Mouse (Mus musculus) bone marrow, adult 2 months (tissue): ENCODE data around the gene Myrip.

Experiments used
- CTCF ChIP-seq: fragments of 200-500 bp; IDR thresholded peaks from 2 replicates; pipeline ENCODE4 v1.5.1; 2011; ENCODE audit warnings: low read length, control low read depth; ENCODE audit not compliant: control insufficient read depth, insufficient read depth
- POLR2A ChIP-seq: fragments of 200-500 bp; IDR thresholded peaks from 2 replicates; pipeline ENCODE4 v1.6.1; 2011; ENCODE audit warnings: low read depth, mild to moderate bottlenecking, control low read depth, low read length, borderline replicate concordance; ENCODE audit not compliant: control insufficient read depth

GRCm38 (mm10) chr9:120302980-120303452 is 1.7 kb downstream of the Myrip start:
- no peak for TF ChIP-seq CTCF
- TF ChIP-seq POLR2A = no peak
